Mouse (Mus musculus) embryonic facial prominence, embryonic 11.5 days (tissue): ENCODE data around the gene Rprd1b. TPM values are rescaled to one million over a fixed set of nuclear protein-coding genes. Genes with fewer than 3 reads are reported as not detected.
A peak's percentile ranks its signal among the peaks of the same experiment; 100 is the strongest.

Source experiments
- ATAC-seq: fragments of 200-750 bp; cut with Nextera tagmentation; replicated peaks from 2 replicates; pipeline ENCODE4 v1.8.0; 2017; ENCODE audit warnings: low read depth; ENCODE audit not compliant: insufficient number of reproducible peaks, low FRiP score, low TSS enrichment
- DNase-seq: peaks from one replicate; pipeline ENCODE4 v3.0.0-alpha.2; 2015; ENCODE audit warnings: low spot score
- H3K27ac ChIP-seq: fragments of 300-500 bp; sonication (generic); replicated peaks from 2 replicates; pipeline ENCODE4 v1.5.1; 2014; ENCODE audit warnings: mild to moderate bottlenecking, low read depth, low read length, control low read depth
- H3K27me3 ChIP-seq: fragments of 300-500 bp; sonication (generic); 2 replicates; pipeline ENCODE4 v1.6.1; 2014; ENCODE audit warnings: mild to moderate bottlenecking, low read length, moderate library complexity, mixed read lengths; ENCODE audit not compliant: control insufficient read depth, insufficient read depth
- H3K36me3 ChIP-seq: fragments of 300-500 bp; sonication (generic); replicated peaks from 2 replicates; pipeline ENCODE4 v1.6.1; 2014; ENCODE audit warnings: low read depth, mild to moderate bottlenecking, low read length, moderate library complexity, mixed read lengths; ENCODE audit not compliant: control insufficient read depth, insufficient read depth
- H3K4me1 ChIP-seq: fragments of 300-500 bp; sonication (generic); 2 replicates; pipeline ENCODE4 v1.6.1; 2014; ENCODE audit warnings: low read length, mixed read lengths; ENCODE audit not compliant: control insufficient read depth, insufficient read depth
- H3K4me2 ChIP-seq: fragments of 300-500 bp; sonication (generic); 2 replicates; pipeline ENCODE4 v1.6.1; 2014; ENCODE audit warnings: low read depth, mild to moderate bottlenecking, control low read depth, low read length, moderate library complexity
- H3K4me3 ChIP-seq: fragments of 300-500 bp; sonication (generic); 2 replicates; pipeline ENCODE4 v1.5.1; 2014; ENCODE audit warnings: low read depth, low read length, control low read depth
- H3K9ac ChIP-seq: fragments of 300-500 bp; sonication (generic); replicated peaks from 2 replicates; pipeline ENCODE4 v1.6.1; 2014; ENCODE audit warnings: mild to moderate bottlenecking, control low read depth, low read length
- H3K9me3 ChIP-seq: fragments of 300-500 bp; sonication (generic); replicated peaks from 2 replicates; pipeline ENCODE4 v1.6.1; 2016; ENCODE audit warnings: mild to moderate bottlenecking, low read length, inconsistent platforms, mixed read lengths; ENCODE audit not compliant: control insufficient read depth
- WGBS: fragments of 180-500 bp; shearing (Covaris S2); extraction: QIAGEN DNeasy Blood & Tissue Kit; methylation state at CpG from one replicate; pipeline ENCODE4 v1.1.7; 2014; 5-methylcytosine and 5-hydroxymethylcytosine counted together
- polyA plus RNA-seq: library from polyadenylated mRNA; unstranded; fragments of >200 nt; fragmentation: Nextera tagmentation; extraction: Ambion mirVana; gene quantifications from 2 replicates; pipeline ENCODE4 v1.2.1, GENCODE M21; 2014

The Rprd1b gene
- polyA plus RNA-seq, 1 experiment from 2014 or later: 62.7 TPM

DNA sequence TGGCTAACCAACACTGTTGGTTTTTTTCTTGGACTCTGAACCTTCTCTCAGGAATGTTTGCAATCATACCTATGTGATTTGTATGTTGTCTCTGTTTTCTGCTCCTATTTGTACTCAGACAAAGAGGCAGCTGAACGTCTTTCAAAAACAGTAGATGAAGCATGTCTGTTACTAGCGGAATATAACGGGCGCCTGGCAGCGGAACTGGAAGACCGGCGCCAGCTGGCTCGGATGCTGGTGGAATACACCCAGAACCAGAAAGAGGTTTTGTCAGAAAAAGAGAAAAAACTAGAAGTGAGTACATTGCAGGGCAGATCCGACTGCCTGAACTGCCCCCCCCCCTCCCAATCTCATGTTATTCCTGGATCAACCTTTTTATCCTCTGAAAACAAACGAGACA lies 30.2 kb downstream of the Rprd1b start:
- Histone ChIP-seq H3K4me3 (no peak overlapping the region), H3K27ac (no peak overlapping the region), H3K27me3 (no peaks in the 10 kb centered on the region), H3K9me3 (no peaks in the 10 kb centered on the region), H3K9ac (no peak overlapping the region), H3K36me3 (no peaks in the 10 kb centered on the region; the same call in 1 of the 2 replicates), H3K4me2 (no peak overlapping the region), H3K4me1 (no peaks in the 10 kb centered on the region)
- WGBS: 89% methylated on average over 10 of the region's 10 CpGs
- ATAC-seq (no peak), DNase-seq (no peak)

DNA sequence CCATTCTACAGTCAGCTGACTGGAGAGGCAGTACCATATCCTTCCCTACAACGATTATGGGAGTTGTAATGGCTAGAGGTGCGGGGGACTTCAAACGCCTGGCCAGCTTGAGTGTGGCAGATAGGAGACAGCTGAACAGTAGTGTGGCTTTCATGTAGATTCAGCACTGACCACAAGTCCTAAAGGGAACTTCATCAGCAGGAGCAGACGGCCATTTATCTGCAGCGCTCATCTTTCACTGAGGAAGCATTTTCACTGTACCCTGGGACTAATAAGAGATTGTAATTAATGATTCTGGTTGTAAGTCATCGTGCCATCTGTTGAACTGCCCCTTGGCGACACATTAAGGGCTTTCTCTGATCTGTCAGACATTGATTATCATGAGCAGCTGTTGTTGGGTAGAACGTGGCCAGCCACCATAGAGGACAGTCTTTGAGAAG lies 31.4 kb downstream of the Rprd1b start:
- 85% methylated on average over 8 of the region's 8 CpGs for WGBS

DNA sequence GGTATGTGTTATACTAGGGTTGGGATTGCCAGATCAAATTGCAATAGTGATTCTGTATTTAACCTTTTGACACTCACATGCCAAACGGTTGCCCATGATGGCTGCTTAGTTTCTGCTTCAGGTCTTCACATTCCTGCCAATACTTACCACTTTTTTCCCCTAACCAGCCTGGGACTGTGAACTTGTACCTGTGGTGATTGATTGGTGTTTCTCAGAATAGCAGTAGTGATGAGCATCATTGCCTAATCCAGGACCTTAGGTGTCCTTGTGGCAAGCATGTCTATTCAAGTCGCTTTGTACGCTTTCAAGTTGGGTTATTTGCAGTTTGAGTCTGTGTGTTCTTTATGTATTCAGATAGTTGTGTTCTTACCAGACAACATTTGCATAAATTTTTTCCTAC lies 34.7 kb downstream of the Rprd1b start:
- Histone ChIP-seq H3K4me1 (no peaks in the 10 kb centered on the region), H3K4me2 (no peak overlapping the region), H3K27me3 (no peaks in the 10 kb centered on the region), H3K9ac (no peak overlapping the region), H3K4me3 (no peak overlapping the region), H3K9me3 (no peaks in the 10 kb centered on the region), H3K36me3 (no peaks in the 10 kb centered on the region; the same call in 1 of the 2 replicates), H3K27ac (no peak overlapping the region)
- DNase-seq: no peak
- whole genome bisulfite sequencing: 79% methylated on average over 3 of the region's 3 CpGs
- no peak for ATAC-seq

More for the DNA sequence above, 31.4 kb downstream of the Rprd1b start:
- Histone ChIP-seq H3K9ac (no peak overlapping the region), H3K9me3 (no peaks in the 10 kb centered on the region), H3K27ac (no peak overlapping the region), H3K4me1 (no peaks in the 10 kb centered on the region), H3K27me3 (no peaks in the 10 kb centered on the region), H3K4me3 (no peak overlapping the region), H3K36me3 (no peaks in the 10 kb centered on the region; the same call in 1 of the 2 replicates), H3K4me2 (no peak overlapping the region)
- ATAC-seq (no peak; the same call in 1 of the 2 replicates), DNase-seq (no peak)

DNA sequence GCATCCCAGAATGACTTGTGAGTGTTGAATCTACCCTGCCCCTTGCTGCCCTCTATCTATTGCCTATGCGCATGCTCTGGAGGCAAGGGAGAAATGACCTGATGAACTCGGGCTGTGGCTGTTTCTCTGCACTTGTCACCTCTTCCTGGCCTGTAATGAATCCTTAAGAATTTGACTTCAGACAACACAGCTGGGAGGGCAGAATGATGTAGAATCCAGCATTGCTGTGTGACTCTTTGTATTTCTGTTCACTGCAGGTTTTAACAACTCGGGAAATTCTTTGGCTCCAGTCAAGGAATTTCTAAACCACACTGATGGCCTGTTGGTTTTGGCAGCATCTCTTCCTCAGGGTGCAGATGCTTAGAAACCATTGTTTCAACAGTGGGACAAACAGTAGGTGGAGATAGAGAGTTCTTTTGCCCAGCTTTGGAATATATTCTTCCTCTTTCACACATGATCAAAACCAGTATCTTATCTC lies 36.3 kb downstream of the Rprd1b start:
- H3K9ac ChIP-seq: no peak overlapping the region
- no peaks in the 10 kb centered on the region for H3K4me1 ChIP-seq
- 68% methylated on average over 3 of the region's 3 CpGs for WGBS
- DNase-seq: no peak
- ATAC-seq: no peak
- H3K4me2 ChIP-seq: no peak overlapping the region
- no peak overlapping the region for H3K4me3 ChIP-seq
- H3K9me3 ChIP-seq: no peaks in the 10 kb centered on the region
- no peak overlapping the region for H3K27ac ChIP-seq
- H3K27me3 ChIP-seq: no peaks in the 10 kb centered on the region
- no peaks in the 10 kb centered on the region; the same call in 1 of the 2 replicates for H3K36me3 ChIP-seq

DNA sequence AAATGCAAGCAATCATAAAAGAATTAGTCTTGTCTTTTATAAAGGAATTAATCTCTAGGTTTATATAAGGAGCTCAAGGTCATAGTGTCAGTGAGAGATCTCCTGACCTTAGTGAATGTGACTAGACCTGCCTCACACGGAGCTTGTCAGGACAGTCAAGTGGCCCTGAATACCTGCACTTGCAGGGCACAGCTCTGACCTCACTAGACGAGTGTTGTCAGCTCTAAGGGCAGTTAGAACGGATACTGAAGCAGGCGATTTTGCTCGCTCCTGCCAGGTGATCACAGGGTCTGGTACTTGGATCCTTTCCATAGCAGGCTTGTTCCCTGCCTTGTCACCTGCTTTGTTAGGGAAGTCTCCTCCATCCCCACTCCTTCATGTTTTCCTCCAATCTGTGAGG lies 36.8 kb downstream of the Rprd1b start:
- Histone ChIP-seq H3K9ac (no peak overlapping the region), H3K4me3 (no peak overlapping the region), H3K4me2 (no peak overlapping the region), H3K36me3 (no peaks in the 10 kb centered on the region; the same call in 1 of the 2 replicates), H3K4me1 (no peaks in the 10 kb centered on the region), H3K27ac (no peak overlapping the region), H3K9me3 (no peaks in the 10 kb centered on the region), H3K27me3 (no peaks in the 10 kb centered on the region)
- WGBS: 81% methylated on average over 5 of the region's 5 CpGs
- ATAC-seq: no peak
- no peak for DNase-seq

DNA sequence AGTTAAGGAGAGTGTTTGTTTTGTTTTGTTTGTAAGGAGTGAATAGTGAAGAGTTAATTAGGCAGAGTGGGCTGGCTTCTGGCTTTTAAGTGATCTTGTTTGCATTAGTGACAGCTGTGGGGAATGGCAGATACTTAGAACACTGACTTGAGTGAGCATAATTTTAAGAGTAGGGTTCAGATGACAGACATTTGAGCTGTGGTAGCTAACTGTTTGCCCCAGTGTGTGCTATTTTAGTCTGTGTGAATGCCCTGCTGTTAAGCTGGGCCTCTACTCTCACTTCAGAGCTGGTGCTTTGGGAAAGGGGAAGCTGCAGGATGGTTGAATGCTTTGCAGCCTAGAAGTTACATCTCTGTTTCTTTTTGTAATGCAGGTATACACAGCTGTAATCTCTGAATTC lies 38.2 kb downstream of the Rprd1b start:
- peak; percentile 8 for DNase-seq
- Histone ChIP-seq H3K36me3 (no peaks in the 10 kb centered on the region; the same call in 1 of the 2 replicates), H3K9me3 (no peaks in the 10 kb centered on the region), H3K4me2 (no peak overlapping the region), H3K9ac (no peak overlapping the region), H3K4me1 (no peaks in the 10 kb centered on the region), H3K4me3 (no peak overlapping the region), H3K27ac (no peak overlapping the region), H3K27me3 (no peaks in the 10 kb centered on the region)
- no peak for ATAC-seq

DNA sequence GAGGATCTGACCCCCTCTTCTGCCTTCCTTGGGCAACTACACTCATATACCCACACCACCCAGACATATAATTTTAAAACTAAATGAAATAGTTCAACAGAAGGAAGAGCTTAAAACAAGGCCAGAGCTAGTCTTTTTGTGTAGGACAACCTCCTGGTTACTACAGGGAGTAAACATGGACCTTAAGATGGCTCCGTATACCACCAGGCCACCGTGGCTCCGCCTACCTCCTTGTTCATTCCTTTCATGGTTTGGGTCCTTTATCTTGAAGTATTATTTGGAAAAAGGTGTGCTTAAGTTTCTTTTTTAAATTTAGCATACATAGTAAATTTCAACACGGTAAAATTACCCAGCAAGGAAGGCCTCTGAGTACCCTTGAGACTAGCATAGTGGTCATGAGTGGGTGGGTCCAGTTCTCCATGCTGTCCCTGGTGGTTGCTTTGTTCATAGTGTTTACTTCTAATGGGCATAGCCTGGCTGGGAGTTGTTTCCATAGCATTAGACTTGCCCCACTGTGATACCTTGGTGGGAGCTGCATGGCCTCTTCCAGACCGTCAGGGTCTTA lies 39.0 kb downstream of the Rprd1b start:
- no peaks in the 10 kb centered on the region for H3K27me3 ChIP-seq
- no peaks in the 10 kb centered on the region for H3K9me3 ChIP-seq
- H3K9ac ChIP-seq: no peak overlapping the region
- H3K4me3 ChIP-seq: no peak overlapping the region
- no peak overlapping the region for H3K27ac ChIP-seq
- DNase-seq (no peak), ATAC-seq (no peak)
- H3K36me3 ChIP-seq: no peaks in the 10 kb centered on the region; the same call in 1 of the 2 replicates
- no peak overlapping the region for H3K4me2 ChIP-seq
- WGBS: 95% methylated on average over 5 of the region's 5 CpGs
- no peaks in the 10 kb centered on the region for H3K4me1 ChIP-seq

DNA sequence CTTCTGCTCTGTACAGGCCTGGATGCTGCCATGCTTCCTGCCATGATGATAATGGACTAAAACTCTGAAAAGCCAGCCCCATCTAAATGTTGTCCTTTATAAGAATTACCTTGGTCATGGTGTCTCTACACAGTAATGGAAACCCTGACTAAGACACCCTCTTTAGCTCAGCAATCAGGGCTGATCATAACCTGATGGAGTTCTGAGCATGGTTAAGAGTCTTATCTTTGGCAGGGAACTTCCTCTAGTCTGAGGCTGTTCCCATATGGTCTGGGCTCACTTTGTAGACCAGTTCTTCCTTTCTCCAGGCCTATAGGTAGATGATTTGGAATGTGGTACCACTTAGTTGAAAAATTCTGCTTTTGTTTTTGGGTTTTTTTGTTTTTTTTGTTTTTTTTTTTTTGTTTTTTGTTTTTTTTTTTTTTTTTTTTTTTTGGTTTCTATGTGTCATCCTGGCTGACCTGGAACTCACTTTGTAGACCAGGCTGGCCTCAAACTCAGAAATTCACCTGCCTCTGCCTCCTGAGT lies 40.2 kb downstream of the Rprd1b start:
- Histone ChIP-seq H3K4me3 (no peak overlapping the region), H3K4me2 (no peak overlapping the region), H3K27ac (no peak overlapping the region), H3K27me3 (no peaks in the 10 kb centered on the region), H3K36me3 (peaks cover 4% of the 10 kb centered on the region), H3K9me3 (no peaks in the 10 kb centered on the region), H3K4me1 (no peaks in the 10 kb centered on the region), H3K9ac (no peak overlapping the region)
- ATAC-seq: no peak
- DNase-seq: no peak
